Mouse (Mus musculus) kidney, adult 11 months (tissue): ENCODE measurements at regions not wholly inside any gene's neighbourhood (a gene's known extent, or its start where the extent isn't known, plus 50 kb on each side); places are given as distances from the start of the nearest gene placed in this dataset.

Experiments
- DNase-seq: peaks from one replicate; pipeline ENCODE4 v3.0.0; 2022

GRCm38 (mm10) chr12:80017376-80017929 is 95.4 kb downstream of the Zfp36l1 start:
- DNase-seq = no peak

- DNase-seq = no peak
These were observed 96.9 kb downstream of the Zfp36l1 start for GRCm38 (mm10) chr12:80015938-80016337.

GRCm38 (mm10) chr12:80014598-80014983 is 98.2 kb downstream of the Zfp36l1 start:
- no peak for DNase-seq

- DNase-seq = peak; percentile 56
These were observed 98.8 kb downstream of the Zfp36l1 start for GRCm38 (mm10) chr12:80013904-80014597.

GRCm38 (mm10) chr12:80013577-80013903 is 99.3 kb downstream of the Zfp36l1 start:
- DNase-seq = no peak

- DNase-seq = no peak
These were observed 100.9 kb downstream of the Zfp36l1 start for GRCm38 (mm10) chr12:80011916-80012315.

- no peak for DNase-seq
These were observed 101.9 kb downstream of the Zfp36l1 start for GRCm38 (mm10) chr12:80010947-80011346.

GRCm38 (mm10) chr12:80010220-80010619 is 102.6 kb downstream of the Zfp36l1 start:
- DNase-seq = no peak

- DNase-seq = no peak
These were observed 105.0 kb downstream of the Zfp36l1 start for GRCm38 (mm10) chr12:80007849-80008248.

GRCm38 (mm10) chr12:80005227-80005919 is 107.4 kb downstream of the Zfp36l1 start:
- DNase-seq = no peak

- DNase-seq = no peak
These were observed 108.2 kb downstream of the Zfp36l1 start for GRCm38 (mm10) chr12:80004575-80004974.

GRCm38 (mm10) chr12:80003486-80003885 is 109.3 kb downstream of the Zfp36l1 start:
- DNase-seq = no peak

GRCm38 (mm10) chr12:80002474-80003125 is 110.2 kb downstream of the Zfp36l1 start:
- no peak for DNase-seq

- peak; percentile 79 for DNase-seq
These were observed 111.0 kb downstream of the Zfp36l1 start for GRCm38 (mm10) chr12:80001794-80002193.

- no peak for DNase-seq
These were observed 112.9 kb downstream of the Zfp36l1 start for GRCm38 (mm10) chr12:79999868-80000370.

GRCm38 (mm10) chr12:79998788-79999187 is 114.0 kb downstream of the Zfp36l1 start:
- DNase-seq = no peak

GRCm38 (mm10) chr12:79998339-79998738 is 114.5 kb downstream of the Zfp36l1 start:
- no peak for DNase-seq

- DNase-seq = no peak
These were observed 115.6 kb downstream of the Zfp36l1 start for GRCm38 (mm10) chr12:79997201-79997600.

GRCm38 (mm10) chr12:79995521-79996094 is 117.2 kb downstream of the Zfp36l1 start:
- no peak for DNase-seq

GRCm38 (mm10) chr12:79993821-79994571 is 118.8 kb downstream of the Zfp36l1 start:
- DNase-seq = no peak

- DNase-seq = no peak
These were observed 121.5 kb downstream of the Zfp36l1 start for GRCm38 (mm10) chr12:79991279-79991678.

- DNase-seq = no peak
These were observed 122.1 kb downstream of the Zfp36l1 start for GRCm38 (mm10) chr12:79990751-79991150.
